Mouse (Mus musculus): ENCODE data around the gene Cep128.
"Not testable (repeated sequence)": the region's sequence is repeated elsewhere in the genome, so short reads cannot be mapped to it uniquely, and the experiment has no call there.

Gene Cep128

GRCm38 (mm10) chr12:91059704-91060318 lies 324.4 kb downstream of the Cep128 start:
- no peak for DNase-seq

GRCm38 (mm10) chr12:91056885-91057284 lies 327.3 kb downstream of the Cep128 start:
- DNase-seq: no peak

GRCm38 (mm10) chr12:91052301-91052700 lies 331.9 kb downstream of the Cep128 start:
- DNase-seq: no peak

GRCm38 (mm10) chr12:91050593-91051325 lies 333.4 kb downstream of the Cep128 start:
- no peak for DNase-seq

- no peak for DNase-seq
Observed at GRCm38 (mm10) chr12:91041363-91041762, 342.8 kb downstream of the Cep128 start.

- DNase-seq: no peak
Observed at GRCm38 (mm10) chr12:91040267-91040905, 343.8 kb downstream of the Cep128 start.

GRCm38 (mm10) chr12:91029116-91029515 lies 355.1 kb downstream of the Cep128 start:
- DNase-seq: no peak

GRCm38 (mm10) chr12:91027681-91028080 lies 356.5 kb downstream of the Cep128 start:
- no peak for DNase-seq

GRCm38 (mm10) chr12:91027100-91027499 lies 357.1 kb downstream of the Cep128 start:
- no peak for DNase-seq

- no peak for DNase-seq
Observed at GRCm38 (mm10) chr12:91015075-91015474, 369.1 kb downstream of the Cep128 start.

GRCm38 (mm10) chr12:91013043-91013442 lies 371.2 kb downstream of the Cep128 start:
- DNase-seq: no peak

- no peak for DNase-seq
Observed at GRCm38 (mm10) chr12:91012184-91012583, 372.0 kb downstream of the Cep128 start.

GRCm38 (mm10) chr12:91008736-91009135 lies 375.5 kb downstream of the Cep128 start:
- no peak for DNase-seq

- no peak for DNase-seq
Observed at GRCm38 (mm10) chr12:91008170-91008569, 376.0 kb downstream of the Cep128 start.

GRCm38 (mm10) chr12:90997539-90997938 lies 386.7 kb downstream of the Cep128 start:
- DNase-seq: no peak

- DNase-seq: no peak
Observed at GRCm38 (mm10) chr12:90993331-90993730, 390.9 kb downstream of the Cep128 start.

GRCm38 (mm10) chr12:90987782-90988181 lies 396.4 kb downstream of the Cep128 start:
- no peak for DNase-seq

- no peak for DNase-seq
Observed at GRCm38 (mm10) chr12:90987259-90987658, 396.9 kb downstream of the Cep128 start.

GRCm38 (mm10) chr12:90982018-90982417 lies 402.2 kb downstream of the Cep128 start:
- DNase-seq: no peak

- not testable (repeated sequence) for DNase-seq
Observed at GRCm38 (mm10) chr12:90976406-90976805, 407.8 kb downstream of the Cep128 start.

GRCm38 (mm10) chr12:90975429-90975828 lies 408.8 kb downstream of the Cep128 start:
- DNase-seq: no peak

- DNase-seq: no peak
Observed at GRCm38 (mm10) chr12:90971156-90971555, 413.1 kb downstream of the Cep128 start.

- no peak for DNase-seq
Observed at GRCm38 (mm10) chr12:90961386-90962017, 422.7 kb downstream of the Cep128 start.
